Mouse (Mus musculus): Measurements from ENCODE around the gene Zbtb46. TPM values are rescaled to one million over a fixed set of nuclear protein-coding genes. Genes with fewer than 3 reads are reported as not detected.

Gene Zbtb46
- polyA plus RNA-seq, 1 experiment = 0.11 TPM

DNA sequence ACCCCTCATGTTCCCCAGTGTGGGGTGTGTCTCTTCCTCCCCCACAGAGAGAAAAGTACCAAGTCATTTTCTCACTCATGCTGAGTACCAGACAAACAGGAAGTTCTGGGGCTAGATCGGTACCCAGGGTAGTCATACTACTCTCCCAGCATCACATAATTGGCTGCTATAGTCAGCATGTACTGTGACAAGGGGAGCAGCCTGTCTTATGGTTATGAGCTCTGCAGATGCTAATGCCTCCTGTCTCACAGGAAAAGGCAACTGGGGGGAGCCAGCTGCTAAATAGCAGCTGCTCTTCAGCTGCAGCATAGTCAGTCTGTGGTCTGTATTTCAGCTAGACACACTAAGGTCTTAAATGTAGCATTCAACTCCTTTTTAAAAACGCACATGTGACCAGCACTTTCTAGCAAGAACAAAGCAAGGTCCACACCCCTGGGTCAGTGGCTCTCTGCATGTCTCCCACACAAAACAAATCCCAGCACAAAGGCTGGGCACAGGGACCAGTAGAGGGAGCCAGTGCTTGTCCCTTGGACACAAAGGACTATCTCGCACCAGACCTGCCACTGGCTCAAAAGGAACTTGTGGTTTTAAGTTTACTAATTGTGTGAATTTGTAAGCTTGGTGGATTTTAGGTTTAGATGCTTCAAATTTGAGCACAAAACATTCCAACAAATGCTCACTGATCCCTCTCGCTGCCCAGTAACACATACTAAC lies 48.3 kb downstream of the Zbtb46 start:
- Histone ChIP-seq H3K4me3 (ENCODE audit: insufficient read depth, low read length) (no peak overlapping the region), H3K4me1 (ENCODE audit: control insufficient read depth, insufficient read depth, low read length) (peaks cover 20% of the 10 kb centered on the region), H3K27ac (ENCODE audit: insufficient read depth, low read depth, low read length) (no peak overlapping the region)
- TF ChIP-seq POLR2A (IDR thresholded peaks at IDR 0.05; ENCODE audit: borderline replicate concordance, low read depth, low read length) (no peak), CTCF (IDR thresholded peaks at IDR 0.05; ENCODE audit: low read depth, low read length) (peak; percentile 86)

- TF ChIP-seq CTCF (IDR thresholded peaks at IDR 0.05; ENCODE audit: low read depth, low read length) (no peak), POLR2A (IDR thresholded peaks at IDR 0.05; ENCODE audit: borderline replicate concordance, low read depth, low read length) (no peak)
- Histone ChIP-seq H3K4me1 (ENCODE audit: control insufficient read depth, insufficient read depth, low read length) (peaks cover 18% of the 10 kb centered on the region), H3K4me3 (ENCODE audit: insufficient read depth, low read length) (no peak overlapping the region), H3K27ac (ENCODE audit: insufficient read depth, low read depth, low read length) (no peak overlapping the region)
These were observed 49.6 kb downstream of the Zbtb46 start for GRCm38 (mm10) chr2:181409643-181410042.

DNA sequence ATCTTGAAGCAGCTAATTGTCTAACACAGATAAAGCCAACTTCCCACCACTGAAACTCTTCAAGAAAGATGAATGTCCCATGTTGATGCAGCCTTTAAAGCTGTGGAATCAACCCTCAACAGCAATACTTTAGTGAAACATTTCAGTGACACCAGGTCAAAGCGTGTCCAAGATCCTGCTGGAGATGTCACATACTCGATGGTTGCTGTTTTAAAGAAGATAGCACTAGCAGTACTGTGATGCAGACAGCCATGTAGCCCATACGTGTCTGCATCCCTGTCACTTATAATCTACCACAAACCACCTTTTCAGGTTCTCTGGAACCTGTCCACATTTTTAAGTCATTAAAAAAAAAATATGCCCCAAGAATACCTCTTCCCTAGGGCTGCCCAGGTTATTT lies 55.5 kb downstream of the Zbtb46 start:
- Histone ChIP-seq H3K4me3 (ENCODE audit: insufficient read depth, low read length) (no peak overlapping the region), H3K27ac (ENCODE audit: insufficient read depth, low read depth, low read length) (no peak overlapping the region), H3K4me1 (ENCODE audit: control insufficient read depth, insufficient read depth, low read length) (no peaks in the 10 kb centered on the region)
- no peak for TF ChIP-seq CTCF (IDR thresholded peaks at IDR 0.05; ENCODE audit: low read depth, low read length)
- TF ChIP-seq POLR2A (IDR thresholded peaks at IDR 0.05; ENCODE audit: borderline replicate concordance, low read depth, low read length) = no peak

GRCm38 (mm10) chr2:181401497-181401896 lies 57.7 kb downstream of the Zbtb46 start:
- Histone ChIP-seq H3K27ac (ENCODE audit: insufficient read depth, low read depth, low read length) (no peak overlapping the region), H3K4me3 (ENCODE audit: insufficient read depth, low read length) (no peak overlapping the region), H3K4me1 (ENCODE audit: control insufficient read depth, insufficient read depth, low read length) (no peaks in the 10 kb centered on the region)
- TF ChIP-seq POLR2A (IDR thresholded peaks at IDR 0.05; ENCODE audit: borderline replicate concordance, low read depth, low read length) = no peak
- no peak for TF ChIP-seq CTCF (IDR thresholded peaks at IDR 0.05; ENCODE audit: low read depth, low read length)

DNA sequence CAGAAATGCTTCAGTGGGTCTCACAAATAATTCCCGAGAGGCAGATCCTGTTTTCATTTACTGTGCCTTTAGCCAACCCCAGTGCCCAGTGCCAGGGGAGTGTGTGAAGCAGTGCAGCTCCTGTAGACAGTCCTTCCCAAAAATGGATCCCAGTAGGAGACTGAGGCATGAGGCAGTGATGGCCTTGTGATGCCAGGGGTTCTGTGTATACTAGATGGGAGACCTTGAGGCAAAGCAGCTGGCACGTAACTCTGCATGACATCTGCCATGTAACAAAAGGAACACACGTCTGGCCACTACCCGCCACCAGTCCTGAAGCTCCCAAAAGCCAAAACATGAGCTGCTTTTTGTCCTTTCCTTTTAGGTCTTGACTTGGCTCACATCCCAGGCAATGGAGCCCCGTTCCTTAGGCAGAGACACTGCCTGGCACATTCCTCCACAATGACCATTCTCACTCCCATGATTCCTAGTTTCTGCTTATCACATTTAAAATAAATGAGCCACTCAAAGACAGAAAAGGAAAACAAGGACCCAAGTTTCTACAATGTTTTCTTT lies 61.9 kb downstream of the Zbtb46 start:
- Histone ChIP-seq H3K4me1 (ENCODE audit: control insufficient read depth, insufficient read depth, low read length) (no peaks in the 10 kb centered on the region), H3K27ac (ENCODE audit: insufficient read depth, low read depth, low read length) (no peak overlapping the region), H3K4me3 (ENCODE audit: insufficient read depth, low read length) (no peak overlapping the region)
- TF ChIP-seq CTCF (IDR thresholded peaks at IDR 0.05; ENCODE audit: low read depth, low read length) (no peak), POLR2A (IDR thresholded peaks at IDR 0.05; ENCODE audit: borderline replicate concordance, low read depth, low read length) (no peak)

GRCm38 (mm10) chr2:181394086-181394485 lies 65.1 kb downstream of the Zbtb46 start:
- TF ChIP-seq CTCF (IDR thresholded peaks at IDR 0.05; ENCODE audit: low read depth, low read length) (no peak), POLR2A (IDR thresholded peaks at IDR 0.05; ENCODE audit: borderline replicate concordance, low read depth, low read length) (no peak)
- no peak overlapping the region for H3K27ac ChIP-seq (ENCODE audit: insufficient read depth, low read depth, low read length)
- H3K4me1 ChIP-seq (ENCODE audit: control insufficient read depth, insufficient read depth, low read length) = no peaks in the 10 kb centered on the region
- no peak overlapping the region for H3K4me3 ChIP-seq (ENCODE audit: insufficient read depth, low read length)

DNA sequence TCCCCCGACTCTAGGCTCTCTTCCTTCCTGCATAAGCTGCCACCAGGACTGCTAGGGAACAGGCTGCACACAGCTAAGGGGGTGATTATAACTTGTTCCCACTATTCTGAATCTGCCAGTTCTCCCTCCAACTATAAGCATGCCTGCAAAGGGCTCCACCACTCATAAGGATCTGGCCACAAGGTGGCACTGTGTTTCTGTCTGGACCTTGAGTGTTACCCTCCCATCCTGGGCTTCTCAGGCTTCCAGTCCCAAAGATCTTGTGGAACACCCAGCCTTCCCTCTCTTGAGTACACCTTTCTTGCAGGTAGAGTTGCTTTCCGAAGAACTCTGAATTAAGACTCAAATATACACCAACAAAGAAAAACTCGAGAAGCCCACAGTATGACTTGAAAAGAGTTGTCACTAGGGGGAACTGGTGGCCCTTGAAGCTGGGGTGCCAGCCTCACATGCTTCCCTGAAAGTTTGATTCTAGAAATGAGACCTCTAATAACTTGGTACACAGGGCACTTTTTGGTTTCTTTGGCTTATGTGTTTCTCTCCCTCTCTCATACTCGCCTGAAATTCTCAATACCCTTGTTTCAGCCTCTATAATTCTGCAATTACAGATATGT lies 66.5 kb downstream of the Zbtb46 start:
- Histone ChIP-seq H3K4me3 (ENCODE audit: insufficient read depth, low read length) (no peak overlapping the region), H3K4me1 (ENCODE audit: control insufficient read depth, insufficient read depth, low read length) (no peaks in the 10 kb centered on the region), H3K27ac (ENCODE audit: insufficient read depth, low read depth, low read length) (no peak overlapping the region)
- TF ChIP-seq POLR2A (IDR thresholded peaks at IDR 0.05; ENCODE audit: borderline replicate concordance, low read depth, low read length) (no peak), CTCF (IDR thresholded peaks at IDR 0.05; ENCODE audit: low read depth, low read length) (peak; percentile 96)

- H3K27ac ChIP-seq (ENCODE audit: insufficient read depth, low read depth, low read length) = no peak overlapping the region
- TF ChIP-seq CTCF (IDR thresholded peaks at IDR 0.05; ENCODE audit: low read depth, low read length) = no peak
- TF ChIP-seq POLR2A (IDR thresholded peaks at IDR 0.05; ENCODE audit: borderline replicate concordance, low read depth, low read length) = no peak
- H3K4me3 ChIP-seq (ENCODE audit: insufficient read depth, low read length) = no peak overlapping the region
- H3K4me1 ChIP-seq (ENCODE audit: control insufficient read depth, insufficient read depth, low read length) = no peaks in the 10 kb centered on the region
These were observed 67.7 kb downstream of the Zbtb46 start for GRCm38 (mm10) chr2:181391541-181391940.

GRCm38 (mm10) chr2:181391022-181391421 lies 68.2 kb downstream of the Zbtb46 start:
- no peak overlapping the region for H3K27ac ChIP-seq (ENCODE audit: insufficient read depth, low read depth, low read length)
- no peak overlapping the region for H3K4me3 ChIP-seq (ENCODE audit: insufficient read depth, low read length)
- TF ChIP-seq CTCF (IDR thresholded peaks at IDR 0.05; ENCODE audit: low read depth, low read length) (no peak), POLR2A (IDR thresholded peaks at IDR 0.05; ENCODE audit: borderline replicate concordance, low read depth, low read length) (no peak)
- H3K4me1 ChIP-seq (ENCODE audit: control insufficient read depth, insufficient read depth, low read length) = no peaks in the 10 kb centered on the region
